Mouse (Mus musculus) E14TG2a.4 (cell line): ENCODE measurements around the gene Tcap.

Experiments used
- H3K27me3 ChIP-seq: 2 replicates; pipeline ENCODE4 v1.6.1; 2014; ENCODE audit warnings: low read length, control low read depth; ENCODE audit not compliant: insufficient read depth
- H3K36me3 ChIP-seq: 2 replicates; pipeline ENCODE4 v1.6.1; 2014; ENCODE audit warnings: low read length, control low read depth; ENCODE audit not compliant: insufficient read depth
- H3K4me1 ChIP-seq: replicated peaks from 2 replicates; pipeline ENCODE4 v1.6.1; 2014; ENCODE audit warnings: low read depth, low read length, control low read depth
- H3K4me3 ChIP-seq: replicated peaks from 2 replicates; pipeline ENCODE4 v1.5.1; 2014; ENCODE audit warnings: mild to moderate bottlenecking, low read length
- H3K9me3 ChIP-seq: 2 replicates; pipeline ENCODE4 v1.6.1; 2014; ENCODE audit warnings: low read length, control low read depth
- CTCF ChIP-seq: conservative IDR thresholded peaks from 2 replicates; pipeline ENCODE4 v1.5.1; 2014; ENCODE audit warnings: low read length
- NANOG ChIP-seq: IDR thresholded peaks from 2 replicates; pipeline ENCODE4 v1.6.1; 2014; ENCODE audit warnings: borderline replicate concordance, low read length, mixed read lengths
- POU5F1 ChIP-seq: IDR thresholded peaks from 2 replicates; pipeline ENCODE4 v1.6.1; 2014; ENCODE audit warnings: low read length, borderline replicate concordance

Tcap gene

GRCm38 (mm10) chr11:98340597-98340996 is 43.0 kb upstream of the Tcap start:
- no peak for TF ChIP-seq CTCF
- TF ChIP-seq POU5F1: no peak
- no peak for TF ChIP-seq NANOG
- H3K9me3 ChIP-seq: no peaks in the 10 kb centered on the region
- peaks cover 82% of the 10 kb centered on the region for H3K27me3 ChIP-seq
- no peaks in the 10 kb centered on the region for H3K36me3 ChIP-seq
- H3K4me1 ChIP-seq: peaks cover 41% of the 10 kb centered on the region
- H3K4me3 ChIP-seq: no peak overlapping the region

- no peaks in the 10 kb centered on the region for H3K36me3 ChIP-seq
- peaks cover 41% of the 10 kb centered on the region for H3K4me1 ChIP-seq
- H3K4me3 ChIP-seq: no peak overlapping the region
- TF ChIP-seq CTCF: no peak
- TF ChIP-seq NANOG: no peak
- no peak for TF ChIP-seq POU5F1
- no peaks in the 10 kb centered on the region for H3K9me3 ChIP-seq
- H3K27me3 ChIP-seq: peaks cover 80% of the 10 kb centered on the region
Observed at GRCm38 (mm10) chr11:98341174-98341573, 42.4 kb upstream of the Tcap start.

GRCm38 (mm10) chr11:98342000-98342945 is 41.3 kb upstream of the Tcap start:
- H3K27me3 ChIP-seq: peaks cover 80% of the 10 kb centered on the region
- TF ChIP-seq CTCF: peak; percentile 79
- no peak for TF ChIP-seq POU5F1
- H3K36me3 ChIP-seq: no peaks in the 10 kb centered on the region
- H3K4me1 ChIP-seq: peaks cover 44% of the 10 kb centered on the region
- no peaks in the 10 kb centered on the region for H3K9me3 ChIP-seq
- H3K4me3 ChIP-seq: peak overlapping the region; percentile 17; the same call in 1 of the 2 replicates

DNA sequence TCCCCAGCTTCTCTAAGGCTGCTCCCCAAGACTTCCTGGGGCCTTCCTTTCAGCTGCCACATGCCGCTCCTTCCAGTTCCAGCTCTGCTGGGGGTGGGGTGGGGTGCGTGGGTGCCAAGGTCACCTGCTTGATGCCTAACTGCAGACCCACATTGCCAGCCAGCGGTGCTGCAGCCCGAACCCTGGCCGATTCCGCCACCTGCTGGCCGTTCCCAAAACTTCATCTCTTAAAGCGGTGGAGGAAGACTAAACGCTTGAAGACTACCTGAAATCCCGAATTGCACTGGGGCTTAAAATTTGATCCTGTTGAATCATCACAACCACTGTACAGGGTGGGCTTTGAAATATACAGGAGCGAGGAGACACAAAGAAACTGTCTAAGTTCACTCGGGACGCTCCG is 38.4 kb upstream of the Tcap start:
- TF ChIP-seq NANOG (no peak), POU5F1 (no peak), CTCF (peak; percentile 69)
- peaks cover 46% of the 10 kb centered on the region for H3K4me1 ChIP-seq
- H3K4me3 ChIP-seq: no peak overlapping the region
- no peaks in the 10 kb centered on the region for H3K9me3 ChIP-seq
- peaks cover 81% of the 10 kb centered on the region for H3K27me3 ChIP-seq
- no peaks in the 10 kb centered on the region for H3K36me3 ChIP-seq

DNA sequence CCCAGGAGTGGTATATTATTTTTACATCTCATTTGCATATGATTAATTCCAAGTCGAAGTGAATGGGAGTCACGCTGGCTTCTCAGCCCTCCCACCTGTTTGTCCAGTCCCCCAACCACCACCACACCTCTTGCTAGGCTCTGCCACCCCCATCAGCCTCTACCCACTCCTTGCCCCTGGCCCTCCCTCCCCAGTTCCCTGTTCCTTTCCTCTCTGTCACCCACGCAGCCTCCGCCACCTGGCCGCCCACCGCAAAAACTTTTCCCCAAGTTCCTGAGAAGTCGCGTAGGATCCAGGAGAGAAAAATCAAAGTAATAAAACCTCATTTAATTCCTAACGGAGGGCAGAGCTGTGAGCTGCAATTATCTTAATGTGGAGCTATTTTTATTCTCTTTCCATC is 37.4 kb upstream of the Tcap start:
- Histone ChIP-seq H3K27me3 (peaks cover 82% of the 10 kb centered on the region), H3K9me3 (no peaks in the 10 kb centered on the region), H3K4me1 (peaks cover 50% of the 10 kb centered on the region), H3K36me3 (no peaks in the 10 kb centered on the region), H3K4me3 (no peak overlapping the region)
- TF ChIP-seq POU5F1 (no peak), NANOG (no peak)

GRCm38 (mm10) chr11:98347385-98348082 is 36.1 kb upstream of the Tcap start:
- Histone ChIP-seq H3K4me3 (peak overlapping the region; percentile 85; the same call in 1 of the 2 replicates), H3K9me3 (no peaks in the 10 kb centered on the region), H3K4me1 (peaks cover 53% of the 10 kb centered on the region), H3K36me3 (no peaks in the 10 kb centered on the region), H3K27me3 (peaks cover 83% of the 10 kb centered on the region)
- TF ChIP-seq NANOG (no peak), CTCF (no peak), POU5F1 (no peak)

GRCm38 (mm10) chr11:98348083-98348961 is 35.3 kb upstream of the Tcap start, which contains the start of gene Ppp1r1b:
TSS of gene Ppp1r1b (plus strand) at chr11:98348404.
- Histone ChIP-seq H3K9me3 (no peaks in the 10 kb centered on the region), H3K4me1 (peaks cover 57% of the 10 kb centered on the region), H3K36me3 (no peaks in the 10 kb centered on the region), H3K4me3 (peak within 1 kb of the TSS; percentile 85), H3K27me3 (peaks cover 85% of the 10 kb centered on the region)
- no peak for TF ChIP-seq NANOG
- no peak for TF ChIP-seq CTCF
- no peak for TF ChIP-seq POU5F1
